Mouse (Mus musculus): ENCODE measurements around the gene Snn.

DNA sequence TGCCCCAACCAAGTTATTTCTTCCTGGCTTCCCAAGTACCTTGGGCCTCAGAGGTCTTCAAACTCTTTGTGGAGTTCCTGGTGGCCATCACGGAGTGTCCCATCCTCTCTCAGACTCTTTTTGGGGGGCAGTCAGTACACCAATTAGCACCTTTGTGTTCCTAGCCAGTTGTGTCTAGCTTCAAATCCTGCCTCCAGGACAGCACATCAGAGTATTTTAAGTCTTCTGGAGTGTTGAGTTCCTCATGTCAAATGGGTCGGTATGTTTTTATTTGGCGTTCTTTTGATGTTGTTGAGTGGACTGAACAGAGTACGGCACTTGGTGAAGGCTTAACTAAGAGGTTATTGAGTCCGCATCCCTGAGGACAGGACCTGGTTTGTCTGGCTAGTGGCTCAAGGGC, 4.7 kb downstream of the Snn start:
- TF ChIP-seq CTCF (IDR thresholded peaks at IDR 0.05 in 2 of 3, conservative IDR thresholded peaks at IDR 0.05 in 1 of 3; ENCODE audit: control insufficient read depth in 1 of 3, insufficient read depth in 1 of 3, low read depth in 2 of 3, low read length in 3 of 3, poor library complexity in 1 of 3, severe bottlenecking in 1 of 3) (no peak), TBP (IDR thresholded peaks at IDR 0.05; ENCODE audit: low read depth, low read length) (no peak), CHD2 (IDR thresholded peaks at IDR 0.05; ENCODE audit: low read length) (no peak), MAX (IDR thresholded peaks at IDR 0.05; ENCODE audit: low read length) (no peak), POLR2AphosphoS5 (IDR thresholded peaks at IDR 0.05; ENCODE audit: borderline replicate concordance, low read depth, low read length) (no peak), MXI1 (IDR thresholded peaks at IDR 0.05; ENCODE audit: low read depth, low read length) (no peak), GATA1 (IDR thresholded peaks at IDR 0.05; ENCODE audit: low read depth, low read length) (no peak), POLR2A (IDR thresholded peaks at IDR 0.05; ENCODE audit: control insufficient read depth in 1 of 2, insufficient read depth in 1 of 2, low read depth in 1 of 2, low read length in 2 of 2, poor library complexity in 1 of 2) (no peak), POLR2AphosphoS2 (IDR thresholded peaks at IDR 0.05; ENCODE audit: low read length) (no peak), USF1 (IDR thresholded peaks at IDR 0.05; ENCODE audit: low read depth, low read length) (no peak), USF2 (IDR thresholded peaks at IDR 0.05; ENCODE audit: borderline replicate concordance in 1 of 2, insufficient read depth in 1 of 2, low read depth in 1 of 2, low read length in 2 of 2) (no peak), ZNF384 (IDR thresholded peaks at IDR 0.05; ENCODE audit: low read depth, low read length) (no peak), MEF2A (IDR thresholded peaks at IDR 0.05; ENCODE audit: extremely low read depth, insufficient replicate concordance, low read depth, low read length, poor library complexity, severe bottlenecking) (no peak), EP300 (IDR thresholded peaks at IDR 0.05; ENCODE audit: low read depth in 1 of 2, low read length in 2 of 2) (no peak)
